Mouse (Mus musculus) retina, postnatal 1 day (tissue): ENCODE measurements at regions not wholly inside any gene's neighbourhood (a gene's known extent, or its start where the extent isn't known, plus 50 kb on each side); places are given as distances from the start of the nearest gene placed in this dataset.
A peak's percentile ranks its signal among the peaks of the same experiment; 100 is the strongest.

Source experiments
- DNase-seq: peaks from one replicate; pipeline ENCODE4 v3.0.0-alpha.2; 2012

DNA sequence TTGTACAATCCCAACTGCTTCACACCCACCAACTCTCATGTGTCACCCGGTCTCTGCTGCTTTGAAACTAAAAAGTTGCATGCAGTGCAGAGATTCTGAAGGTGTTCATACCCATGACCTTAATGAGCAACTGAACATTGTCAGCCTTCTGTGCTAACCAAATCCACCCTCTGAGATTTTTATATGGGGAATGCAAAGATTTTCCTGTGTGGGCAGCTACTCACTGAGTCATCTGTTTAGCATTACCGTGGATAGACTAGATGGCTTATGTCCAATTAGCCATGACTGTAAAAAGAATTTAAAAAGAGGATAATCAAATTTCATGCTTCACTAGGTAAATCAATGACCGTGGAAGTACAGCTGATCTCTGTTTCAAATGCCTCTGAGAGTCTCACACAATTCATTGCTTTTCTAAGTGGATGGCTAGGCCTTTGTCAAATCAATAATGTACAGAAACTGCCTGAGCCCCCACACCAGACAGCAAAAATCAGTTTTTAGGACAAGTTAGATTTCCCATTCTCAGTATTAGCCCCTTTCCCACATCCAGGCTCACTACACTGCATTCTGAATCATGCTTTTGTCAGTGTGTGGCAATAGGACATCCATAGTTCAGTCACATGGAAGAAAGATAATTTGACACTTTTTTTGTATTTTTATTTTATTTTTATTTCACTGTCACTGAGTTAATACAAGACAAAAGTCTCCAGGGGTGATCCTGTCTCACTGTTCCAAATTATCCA, 781.8 kb upstream of the Ins1 start:
- DNase-seq, result peak; percentile 80
